Mouse (Mus musculus): ENCODE data around the gene Crygc. TPM values are rescaled to one million over a fixed set of nuclear protein-coding genes. Genes with fewer than 3 reads are reported as not detected.
"Not testable (repeated sequence)": the region's sequence is repeated elsewhere in the genome, so short reads cannot be mapped to it uniquely, and the experiment has no call there.

The Crygc gene
- polyA plus RNA-seq, 1 experiment from 2014 or later = not detected

DNA sequence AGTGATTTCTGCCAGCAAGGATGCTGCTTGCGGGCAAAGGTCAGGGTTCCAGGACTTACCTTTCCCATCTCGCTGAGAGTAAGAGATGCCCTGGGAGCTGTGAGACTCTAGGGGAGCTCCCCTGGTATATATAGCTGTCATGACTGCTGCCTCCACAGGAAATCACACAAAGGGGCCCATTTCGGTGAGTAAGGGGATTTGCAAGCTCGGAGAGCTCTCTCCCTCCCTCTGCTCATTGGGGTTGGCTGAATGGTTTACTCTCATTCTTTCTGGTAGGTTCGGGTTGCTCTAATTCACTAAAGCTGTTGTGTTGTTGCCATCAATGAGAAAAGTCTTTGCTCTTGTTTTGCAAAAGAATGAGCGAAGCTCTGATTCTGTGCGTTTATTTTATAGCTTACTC, 8.7 kb upstream of the Crygc start, which contains the start of gene Crygb:
TSS of gene Crygb (minus strand) at position 101 of the 400 bp plus-strand sequence.
- WGBS = 41% methylated on average over 7 of the region's 7 CpGs
- Histone ChIP-seq H3K27me3 (replicated peaks; ENCODE audit: control insufficient read depth, insufficient read depth, low read length) (no peaks in the 10 kb centered on the region), H3K9ac (ENCODE audit: low read depth, low read length) (no peak within 1 kb of the TSS), H3K4me3 (ENCODE audit: low read depth, low read length) (no peak within 1 kb of the TSS), H3K4me2 (no peak within 1 kb of the TSS), H3K4me1 (replicated peaks; ENCODE audit: control insufficient read depth, insufficient read depth, low read length) (no peaks in the 10 kb centered on the region), H3K27ac (ENCODE audit: low read depth, low read length) (no peak within 1 kb of the TSS), H3K9me3 (ENCODE audit: control insufficient read depth, low read length) (no peaks in the 10 kb centered on the region), H3K36me3 (ENCODE audit: control insufficient read depth, insufficient read depth, low read length) (no peaks in the 10 kb centered on the region)
- ATAC-seq (replicated peaks; ENCODE audit: low FRiP score) (no peak), DNase-seq (ENCODE audit: low spot score) (no peak)

DNA sequence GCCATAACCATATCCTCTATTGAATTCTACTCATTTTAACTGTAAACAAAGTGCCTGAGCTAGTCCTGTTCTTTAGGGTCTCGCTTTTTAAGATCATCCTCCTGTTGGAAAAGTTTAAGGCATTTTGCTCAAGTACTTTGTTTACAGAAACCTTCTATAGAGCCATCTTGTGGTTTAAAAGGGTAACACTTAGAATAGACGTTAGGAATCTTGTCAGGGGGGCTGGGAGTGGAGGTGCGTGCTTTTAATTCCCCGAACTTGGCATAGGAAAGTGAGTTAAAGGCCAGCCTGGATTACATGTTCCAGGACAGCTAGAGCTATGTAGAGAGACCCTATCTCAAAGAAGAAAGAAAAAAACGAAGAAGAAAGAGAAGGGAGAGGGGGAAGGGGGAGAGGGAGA, 2.1 kb upstream of the Crygc start:
- ATAC-seq (replicated peaks; ENCODE audit: low FRiP score) = no peak
- DNase-seq (ENCODE audit: low spot score) = no peak
- WGBS = 25% methylated on average over 5 of the region's 5 CpGs

DNA sequence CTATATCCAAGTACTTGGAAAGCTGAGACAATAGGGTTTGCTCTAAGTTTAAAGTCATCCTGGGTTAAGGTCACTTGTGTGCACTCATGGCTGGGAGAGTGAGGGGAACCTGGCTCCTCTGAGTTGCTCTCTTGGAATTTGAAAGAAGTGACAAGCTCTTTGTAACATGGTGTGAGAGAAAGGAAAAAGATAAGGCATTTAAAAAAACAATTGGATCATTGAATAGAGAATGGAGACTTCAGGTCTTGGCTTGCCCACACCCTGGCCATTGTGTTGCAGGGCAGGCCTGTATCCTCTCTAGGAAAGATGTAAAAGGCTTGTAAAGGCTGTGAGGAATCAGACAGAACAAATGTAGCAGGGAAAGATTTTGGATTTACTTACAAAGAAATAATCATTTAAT, 5.6 kb downstream of the Crygc start:
- no peak overlapping the region for H3K27ac ChIP-seq (ENCODE audit: low read depth, low read length)
- no peaks in the 10 kb centered on the region for H3K4me1 ChIP-seq (replicated peaks; ENCODE audit: control insufficient read depth, insufficient read depth, low read length)
- DNase-seq (ENCODE audit: low spot score) (no peak), ATAC-seq (replicated peaks; ENCODE audit: low FRiP score) (no peak)
- no peaks in the 10 kb centered on the region for H3K36me3 ChIP-seq (ENCODE audit: control insufficient read depth, insufficient read depth, low read length)
- no peaks in the 10 kb centered on the region for H3K9me3 ChIP-seq (ENCODE audit: control insufficient read depth, low read length)
- no peak overlapping the region for H3K4me2 ChIP-seq
- no peak overlapping the region for H3K9ac ChIP-seq (ENCODE audit: low read depth, low read length)
- H3K4me3 ChIP-seq (ENCODE audit: low read depth, low read length) = no peak overlapping the region
- H3K27me3 ChIP-seq (replicated peaks; ENCODE audit: control insufficient read depth, insufficient read depth, low read length) = no peaks in the 10 kb centered on the region

More for the DNA sequence above, 2.1 kb upstream of the Crygc start:
- H3K4me1 ChIP-seq (replicated peaks; ENCODE audit: control insufficient read depth, insufficient read depth, low read length) = no peaks in the 10 kb centered on the region
- H3K27ac ChIP-seq (ENCODE audit: low read depth, low read length) = no peak overlapping the region
- no peaks in the 10 kb centered on the region for H3K9me3 ChIP-seq (ENCODE audit: control insufficient read depth, low read length)
- no peaks in the 10 kb centered on the region for H3K36me3 ChIP-seq (ENCODE audit: control insufficient read depth, insufficient read depth, low read length)
- no peaks in the 10 kb centered on the region for H3K27me3 ChIP-seq (replicated peaks; ENCODE audit: control insufficient read depth, insufficient read depth, low read length)
- no peak overlapping the region for H3K9ac ChIP-seq (ENCODE audit: low read depth, low read length)
- H3K4me3 ChIP-seq (ENCODE audit: low read depth, low read length) = no peak overlapping the region
- no peak overlapping the region for H3K4me2 ChIP-seq

DNA sequence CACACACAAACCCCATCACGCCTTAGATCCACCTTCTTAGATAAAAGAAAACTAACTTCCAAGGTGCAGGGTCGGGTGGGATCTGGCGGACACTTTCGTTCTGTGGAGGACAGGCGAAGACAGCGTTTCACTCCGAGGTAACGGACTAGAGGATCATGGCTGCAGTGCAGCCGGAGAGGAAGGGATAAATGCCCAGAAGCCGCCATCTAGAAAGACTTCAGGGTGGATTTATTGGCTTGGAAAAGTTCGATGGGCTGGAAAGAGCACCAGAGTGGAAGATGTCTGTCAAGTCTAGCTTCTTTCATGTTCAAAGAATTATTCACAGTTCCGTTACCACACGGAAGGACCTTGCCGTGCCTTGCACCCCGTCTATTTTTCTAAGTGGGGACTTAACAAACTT, 9.3 kb downstream of the Crygc start:
- H3K27ac ChIP-seq (ENCODE audit: low read depth, low read length) = no peak overlapping the region
- no peak overlapping the region for H3K4me2 ChIP-seq
- no peak for ATAC-seq (replicated peaks; ENCODE audit: low FRiP score)
- no peak overlapping the region for H3K4me3 ChIP-seq (ENCODE audit: low read depth, low read length)
- no peak for DNase-seq (ENCODE audit: low spot score)
- no peaks in the 10 kb centered on the region for H3K9me3 ChIP-seq (ENCODE audit: control insufficient read depth, low read length)
- no peaks in the 10 kb centered on the region for H3K4me1 ChIP-seq (replicated peaks; ENCODE audit: control insufficient read depth, insufficient read depth, low read length)
- H3K9ac ChIP-seq (ENCODE audit: low read depth, low read length) = no peak overlapping the region
- WGBS = 89% methylated on average over 15 of the region's 15 CpGs
- no peaks in the 10 kb centered on the region for H3K36me3 ChIP-seq (ENCODE audit: control insufficient read depth, insufficient read depth, low read length)
- H3K27me3 ChIP-seq (replicated peaks; ENCODE audit: control insufficient read depth, insufficient read depth, low read length) = no peaks in the 10 kb centered on the region

DNA sequence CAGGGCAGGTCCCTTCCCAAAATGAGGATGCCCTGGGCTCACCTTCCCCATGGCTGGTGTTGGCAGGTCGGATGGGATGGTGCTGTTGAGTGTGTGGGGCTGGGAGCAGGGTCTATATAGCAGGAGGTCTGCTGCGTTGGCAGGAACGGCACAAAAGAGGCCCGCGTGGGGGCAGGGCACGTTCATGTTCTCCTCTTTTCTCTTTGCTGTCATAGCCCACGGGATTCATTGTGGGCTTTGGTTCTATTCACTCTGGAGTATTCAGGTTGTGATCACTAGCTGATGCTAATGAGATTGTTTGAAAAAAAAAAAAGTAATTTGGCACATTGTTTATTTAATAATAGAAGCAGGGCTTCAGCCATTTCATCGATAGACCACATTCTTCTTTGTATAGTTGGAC, 10.1 kb downstream of the Crygc start, which contains the start of gene Crygd:
TSS of gene Crygd (minus strand) at position 101 of the 400 bp plus-strand sequence.
- H3K9ac ChIP-seq (ENCODE audit: low read depth, low read length) = no peak within 1 kb of the TSS
- ATAC-seq (replicated peaks; ENCODE audit: low FRiP score) (no peak), DNase-seq (ENCODE audit: low spot score) (no peak)
- WGBS = 87% methylated on average over 8 of the region's 8 CpGs
- no peaks in the 10 kb centered on the region for H3K9me3 ChIP-seq (ENCODE audit: control insufficient read depth, low read length)
- no peaks in the 10 kb centered on the region for H3K4me1 ChIP-seq (replicated peaks; ENCODE audit: control insufficient read depth, insufficient read depth, low read length)
- no peak within 1 kb of the TSS for H3K4me2 ChIP-seq
- no peak within 1 kb of the TSS for H3K27ac ChIP-seq (ENCODE audit: low read depth, low read length)
- no peaks in the 10 kb centered on the region for H3K27me3 ChIP-seq (replicated peaks; ENCODE audit: control insufficient read depth, insufficient read depth, low read length)
- H3K36me3 ChIP-seq (ENCODE audit: control insufficient read depth, insufficient read depth, low read length) = no peaks in the 10 kb centered on the region
- H3K4me3 ChIP-seq (ENCODE audit: low read depth, low read length) = no peak within 1 kb of the TSS

DNA sequence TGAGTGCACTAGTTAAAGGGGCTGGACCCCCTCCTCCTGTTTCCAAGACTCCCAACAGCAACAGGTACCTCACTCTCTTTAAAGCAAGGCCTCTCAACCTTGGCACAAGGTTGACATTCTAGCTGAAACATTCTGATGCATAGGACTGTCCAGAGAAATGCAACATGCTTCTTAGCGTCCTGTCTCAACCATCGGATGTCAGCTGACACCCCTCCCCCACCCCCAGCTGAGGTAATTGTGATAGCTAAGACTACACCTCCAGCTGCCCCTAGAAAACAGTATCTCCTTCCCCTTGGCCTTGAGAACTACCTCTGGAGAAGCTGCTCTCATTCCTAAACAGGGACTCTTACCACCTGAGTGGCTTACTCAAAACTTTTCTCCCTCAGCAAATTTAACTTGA, 21.3 kb downstream of the Crygc start:
- Histone ChIP-seq H3K27me3 (replicated peaks; ENCODE audit: control insufficient read depth, insufficient read depth, low read length) (no peaks in the 10 kb centered on the region), H3K27ac (ENCODE audit: low read depth, low read length) (no peak overlapping the region), H3K4me2 (no peak overlapping the region), H3K9me3 (ENCODE audit: control insufficient read depth, low read length) (no peaks in the 10 kb centered on the region), H3K9ac (ENCODE audit: low read depth, low read length) (no peak overlapping the region), H3K36me3 (ENCODE audit: control insufficient read depth, insufficient read depth, low read length) (no peaks in the 10 kb centered on the region), H3K4me3 (ENCODE audit: low read depth, low read length) (no peak overlapping the region), H3K4me1 (replicated peaks; ENCODE audit: control insufficient read depth, insufficient read depth, low read length) (no peaks in the 10 kb centered on the region)
- DNase-seq (ENCODE audit: low spot score) (no peak), ATAC-seq (replicated peaks; ENCODE audit: low FRiP score) (no peak)
- 30% methylated on average over 2 of the region's 2 CpGs for WGBS

DNA sequence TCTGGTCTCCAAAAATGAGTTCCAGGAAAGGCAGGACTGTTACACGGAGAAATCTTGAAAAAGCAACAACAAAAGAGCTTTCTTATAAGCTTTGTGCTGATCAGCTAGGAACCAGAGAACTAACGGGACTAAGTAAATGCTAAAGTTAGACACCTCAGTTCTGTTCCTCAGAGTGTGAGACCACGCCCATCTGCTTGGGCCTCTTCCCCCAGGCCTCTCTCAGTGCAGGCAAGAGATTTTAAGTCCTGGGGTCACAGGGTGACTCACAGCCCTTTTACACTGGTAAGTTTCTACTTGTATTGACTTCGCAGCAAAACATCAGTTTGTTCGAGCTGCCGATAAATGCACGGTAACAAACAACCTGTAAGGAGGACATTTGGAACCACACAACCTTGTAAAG, 21.8 kb downstream of the Crygc start:
- Histone ChIP-seq H3K27me3 (replicated peaks; ENCODE audit: control insufficient read depth, insufficient read depth, low read length) (no peaks in the 10 kb centered on the region), H3K27ac (ENCODE audit: low read depth, low read length) (no peak overlapping the region), H3K9me3 (ENCODE audit: control insufficient read depth, low read length) (no peaks in the 10 kb centered on the region), H3K4me2 (no peak overlapping the region), H3K4me3 (ENCODE audit: low read depth, low read length) (no peak overlapping the region), H3K4me1 (replicated peaks; ENCODE audit: control insufficient read depth, insufficient read depth, low read length) (no peaks in the 10 kb centered on the region), H3K9ac (ENCODE audit: low read depth, low read length) (no peak overlapping the region), H3K36me3 (ENCODE audit: control insufficient read depth, insufficient read depth, low read length) (no peaks in the 10 kb centered on the region)
- no peak for ATAC-seq (replicated peaks; ENCODE audit: low FRiP score)
- WGBS = 71% methylated on average over 7 of the region's 7 CpGs
- no peak for DNase-seq (ENCODE audit: low spot score)

DNA sequence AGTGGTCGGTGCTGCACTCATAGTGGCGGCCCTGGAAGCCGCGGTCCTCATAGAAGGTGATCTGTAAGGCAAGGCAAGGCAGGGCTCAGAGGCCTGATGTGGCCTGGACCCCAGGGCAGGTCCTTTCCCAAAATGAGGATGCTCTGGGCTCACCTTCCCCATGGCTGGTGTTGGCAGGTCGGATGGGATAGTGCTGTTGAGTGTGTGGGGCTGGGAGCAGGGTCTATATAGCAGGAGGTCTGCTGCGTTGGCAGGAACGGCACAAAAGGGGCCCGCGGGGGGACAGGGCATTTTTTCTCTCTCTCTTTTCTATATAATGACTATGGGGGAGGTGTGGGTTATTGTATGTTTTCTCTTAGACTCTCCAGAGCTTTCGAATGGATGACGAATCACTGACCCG, 22.5 kb downstream of the Crygc start, which contains the start of gene Cryge:
TSS of gene Cryge (minus strand) at position 198 of the 400 bp plus-strand sequence.
- 76% methylated on average over 10 of the region's 12 CpGs for WGBS
- not testable (repeated sequence) for H3K27me3 ChIP-seq (replicated peaks; ENCODE audit: control insufficient read depth, insufficient read depth, low read length); H3K27ac ChIP-seq (ENCODE audit: low read depth, low read length); H3K4me3 ChIP-seq (ENCODE audit: low read depth, low read length); H3K36me3 ChIP-seq (ENCODE audit: control insufficient read depth, insufficient read depth, low read length); DNase-seq (ENCODE audit: low spot score); H3K9ac ChIP-seq (ENCODE audit: low read depth, low read length); H3K4me2 ChIP-seq; ATAC-seq (replicated peaks; ENCODE audit: low FRiP score); H3K9me3 ChIP-seq (ENCODE audit: control insufficient read depth, low read length); H3K4me1 ChIP-seq (replicated peaks; ENCODE audit: control insufficient read depth, insufficient read depth, low read length)

DNA sequence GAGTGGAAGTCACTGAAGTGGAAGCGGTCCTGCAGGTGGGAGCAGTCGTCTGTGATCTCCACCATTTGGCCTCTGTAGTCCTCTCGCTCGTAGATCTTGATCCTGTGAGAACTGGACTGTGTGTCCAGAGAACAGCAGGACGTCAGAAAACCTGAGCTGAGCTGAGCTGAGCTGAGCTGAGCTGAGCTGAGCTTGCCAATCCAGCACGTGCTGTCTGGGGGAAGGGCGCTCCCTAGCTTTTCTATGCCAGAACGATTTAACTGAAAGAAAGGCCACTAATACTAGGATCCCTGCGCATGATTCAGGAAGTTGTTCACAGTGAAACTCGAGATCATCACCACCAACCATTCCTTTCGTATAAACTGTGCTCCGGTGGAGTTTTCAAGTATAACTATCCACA, 24.7 kb downstream of the Crygc start:
- no peak for DNase-seq (ENCODE audit: low spot score)
- Histone ChIP-seq H3K9ac (ENCODE audit: low read depth, low read length) (no peak overlapping the region), H3K4me2 (no peak overlapping the region), H3K4me3 (ENCODE audit: low read depth, low read length) (no peak overlapping the region), H3K27ac (ENCODE audit: low read depth, low read length) (no peak overlapping the region), H3K36me3 (ENCODE audit: control insufficient read depth, insufficient read depth, low read length) (no peaks in the 10 kb centered on the region), H3K27me3 (replicated peaks; ENCODE audit: control insufficient read depth, insufficient read depth, low read length) (no peaks in the 10 kb centered on the region), H3K4me1 (replicated peaks; ENCODE audit: control insufficient read depth, insufficient read depth, low read length) (no peaks in the 10 kb centered on the region), H3K9me3 (ENCODE audit: control insufficient read depth, low read length) (no peaks in the 10 kb centered on the region)
- 70% methylated on average over 12 of the region's 12 CpGs for WGBS
- no peak for ATAC-seq (replicated peaks; ENCODE audit: low FRiP score)
